Mouse (Mus musculus) cortical plate, adult 2 months (tissue): ENCODE results near the gene Fhit. TPM values are rescaled to one million over a fixed set of nuclear protein-coding genes. Genes with fewer than 3 reads are reported as not detected.

Source experiments
- H3K27ac ChIP-seq: fragments of 200-500 bp; 2 replicates; pipeline ENCODE4 v1.5.1; 2012; ENCODE audit warnings: low read length, control low read depth, inconsistent platforms; ENCODE audit not compliant: insufficient read depth
- H3K4me1 ChIP-seq: fragments of 200-500 bp; 2 replicates; pipeline ENCODE4 v1.6.1; 2011; ENCODE audit warnings: low read length; ENCODE audit not compliant: control insufficient read depth, insufficient read depth
- H3K4me3 ChIP-seq: fragments of 200-500 bp; 2 replicates; pipeline ENCODE4 v1.5.1; 2011; ENCODE audit warnings: mild to moderate bottlenecking, low read length, control low read depth; ENCODE audit not compliant: insufficient read depth
- CTCF ChIP-seq: fragments of 200-500 bp; IDR thresholded peaks from 2 replicates; pipeline ENCODE4 v1.5.1; 2011; ENCODE audit warnings: mild to moderate bottlenecking, control low read depth, low read length; ENCODE audit not compliant: insufficient read depth; ENCODE audit errors: extremely low read depth
- POLR2A ChIP-seq: fragments of 200-500 bp; IDR thresholded peaks from 2 replicates; pipeline ENCODE4 v1.6.1; 2011; ENCODE audit warnings: mild to moderate bottlenecking, low read length, control low read depth; ENCODE audit not compliant: insufficient read depth; ENCODE audit errors: extremely low read depth
- polyA plus RNA-seq: library from polyadenylated mRNA; depleted of rRNA; stranded (reverse); fragments of >200 nt; gene quantifications from 2 replicates; pipeline ENCODE4 v1.2.3, GENCODE M21; 2012

The Fhit gene
- polyA plus RNA-seq, 1 experiment: 7.7 TPM

- Histone ChIP-seq H3K27ac (no peak overlapping the region), H3K4me1 (no peaks in the 10 kb centered on the region), H3K4me3 (no peak overlapping the region)
- no peak for TF ChIP-seq POLR2A
- TF ChIP-seq CTCF: no peak
Measured at GRCm38 (mm10) chr14:9698621-9699020, 1463.2 kb downstream of the Fhit start.

GRCm38 (mm10) chr14:9697101-9697500 is 1464.7 kb downstream of the Fhit start:
- Histone ChIP-seq H3K4me3 (no peak overlapping the region), H3K4me1 (no peaks in the 10 kb centered on the region), H3K27ac (no peak overlapping the region)
- no peak for TF ChIP-seq POLR2A
- no peak for TF ChIP-seq CTCF

- Histone ChIP-seq H3K4me3 (no peak overlapping the region), H3K27ac (no peak overlapping the region), H3K4me1 (no peaks in the 10 kb centered on the region)
- TF ChIP-seq POLR2A: no peak
- no peak for TF ChIP-seq CTCF
Measured at GRCm38 (mm10) chr14:9696004-9696403, 1465.8 kb downstream of the Fhit start.

GRCm38 (mm10) chr14:9695217-9695690 is 1466.6 kb downstream of the Fhit start:
- TF ChIP-seq CTCF (no peak), POLR2A (no peak)
- Histone ChIP-seq H3K4me1 (no peaks in the 10 kb centered on the region), H3K4me3 (no peak overlapping the region), H3K27ac (no peak overlapping the region)

- Histone ChIP-seq H3K27ac (no peak overlapping the region), H3K4me3 (no peak overlapping the region), H3K4me1 (peaks cover 1% of the 10 kb centered on the region; the same call in 1 of the 2 replicates)
- TF ChIP-seq POLR2A (no peak), CTCF (no peak)
Measured at GRCm38 (mm10) chr14:9688664-9689257, 1473.1 kb downstream of the Fhit start.

- Histone ChIP-seq H3K4me1 (peaks cover 1% of the 10 kb centered on the region; the same call in 1 of the 2 replicates), H3K27ac (no peak overlapping the region), H3K4me3 (no peak overlapping the region)
- TF ChIP-seq POLR2A: no peak
- TF ChIP-seq CTCF: no peak
Measured at GRCm38 (mm10) chr14:9684362-9684761, 1477.5 kb downstream of the Fhit start.

GRCm38 (mm10) chr14:9672728-9673127 is 1489.1 kb downstream of the Fhit start:
- Histone ChIP-seq H3K4me3 (no peak overlapping the region), H3K27ac (no peak overlapping the region), H3K4me1 (no peaks in the 10 kb centered on the region)
- no peak for TF ChIP-seq POLR2A
- no peak for TF ChIP-seq CTCF

GRCm38 (mm10) chr14:9671776-9672175 is 1490.1 kb downstream of the Fhit start:
- Histone ChIP-seq H3K4me3 (no peak overlapping the region), H3K27ac (no peak overlapping the region), H3K4me1 (no peaks in the 10 kb centered on the region)
- no peak for TF ChIP-seq POLR2A
- TF ChIP-seq CTCF: no peak

- Histone ChIP-seq H3K4me3 (no peak overlapping the region), H3K4me1 (no peaks in the 10 kb centered on the region), H3K27ac (no peak overlapping the region)
- TF ChIP-seq POLR2A: no peak
- no peak for TF ChIP-seq CTCF
Measured at GRCm38 (mm10) chr14:9669766-9670165, 1492.1 kb downstream of the Fhit start.

- H3K27ac ChIP-seq: no peak overlapping the region
- TF ChIP-seq CTCF: no peak
- no peak for TF ChIP-seq POLR2A
- H3K4me1 ChIP-seq: no peaks in the 10 kb centered on the region
- no peak overlapping the region for H3K4me3 ChIP-seq
Measured at GRCm38 (mm10) chr14:9658445-9658844, 1503.4 kb downstream of the Fhit start.

GRCm38 (mm10) chr14:9651417-9651816 is 1510.4 kb downstream of the Fhit start:
- TF ChIP-seq POLR2A: no peak
- no peak for TF ChIP-seq CTCF
- Histone ChIP-seq H3K4me1 (peaks cover 4% of the 10 kb centered on the region), H3K4me3 (no peak overlapping the region), H3K27ac (no peak overlapping the region)
